Mouse (Mus musculus) G1E-ER4 (cell line): ENCODE results near the gene Cry1. TPM values are rescaled to one million over a fixed set of nuclear protein-coding genes. Genes with fewer than 3 reads are reported as not detected.

Source experiments
- GATA1 ChIP-seq: IDR thresholded peaks from one replicate; pipeline ENCODE4 v1.8.0; 2012; ENCODE audit warnings: low read length, inconsistent platforms
- polyA plus RNA-seq: library from polyadenylated mRNA; stranded (reverse); fragments of >175 nt; gene quantifications from 2 replicates; pipeline ENCODE4 v1.2.3, GENCODE M21; 2012

The Cry1 gene
- polyA plus RNA-seq, 1 experiment = not detected

GRCm38 (mm10) chr10:85183619-85184018 is 1.2 kb downstream of the Cry1 start:
- no peak for TF ChIP-seq GATA1

- no peak for TF ChIP-seq GATA1
Observed at GRCm38 (mm10) chr10:85182766-85183165, 2.1 kb downstream of the Cry1 start.

- no peak for TF ChIP-seq GATA1
Observed at GRCm38 (mm10) chr10:85176640-85177039, 8.2 kb downstream of the Cry1 start.

GRCm38 (mm10) chr10:85165306-85165705 is 19.6 kb downstream of the Cry1 start:
- TF ChIP-seq GATA1 = no peak

- TF ChIP-seq GATA1 = no peak
Observed at GRCm38 (mm10) chr10:85164791-85165190, 20.1 kb downstream of the Cry1 start.

- no peak for TF ChIP-seq GATA1
Observed at GRCm38 (mm10) chr10:85161745-85162351, 23.0 kb downstream of the Cry1 start.

- no peak for TF ChIP-seq GATA1
Observed at GRCm38 (mm10) chr10:85159989-85160619, 24.8 kb downstream of the Cry1 start.

- no peak for TF ChIP-seq GATA1
Observed at GRCm38 (mm10) chr10:85157451-85157850, 27.4 kb downstream of the Cry1 start.

GRCm38 (mm10) chr10:85154195-85154594 is 30.7 kb downstream of the Cry1 start:
- TF ChIP-seq GATA1 = no peak

- TF ChIP-seq GATA1 = no peak
Observed at GRCm38 (mm10) chr10:85149226-85149625, 35.6 kb downstream of the Cry1 start.

- TF ChIP-seq GATA1 = no peak
Observed at GRCm38 (mm10) chr10:85146282-85146681, 38.6 kb downstream of the Cry1 start.

- no peak for TF ChIP-seq GATA1
Observed at GRCm38 (mm10) chr10:85141465-85141864, 43.4 kb downstream of the Cry1 start.

GRCm38 (mm10) chr10:85136573-85136972 is 48.3 kb downstream of the Cry1 start:
- no peak for TF ChIP-seq GATA1

GRCm38 (mm10) chr10:85128453-85128852 is 56.4 kb downstream of the Cry1 start:
- TF ChIP-seq GATA1 = no peak

- TF ChIP-seq GATA1 = no peak
Observed at GRCm38 (mm10) chr10:85127395-85128287, 57.2 kb downstream of the Cry1 start, which contains the start of gene Mterf2. TSS of gene Mterf2 (minus strand) at chr10:85128027.

GRCm38 (mm10) chr10:85125184-85125583 is 59.7 kb downstream of the Cry1 start:
- TF ChIP-seq GATA1 = no peak
